Mouse (Mus musculus): Measurements from ENCODE around the gene Steap3.

GRCm38 (mm10) chr1:120204834-120205233 lies 67.7 kb downstream of the Steap3 start:
- TF ChIP-seq POLR2A (IDR thresholded peaks at IDR 0.05; ENCODE audit: control insufficient read depth, low read depth, low read length) = no peak
- TF ChIP-seq CTCF (IDR thresholded peaks at IDR 0.05; ENCODE audit: control insufficient read depth, insufficient read depth, insufficient replicate concordance, low read depth, low read length) = no peak
